Mouse (Mus musculus) heart, adult 11 months (tissue): ENCODE measurements at regions not wholly inside any gene's neighbourhood (a gene's known extent, or its start where the extent isn't known, plus 50 kb on each side); places are given as distances from the start of the nearest gene placed in this dataset.
"Not testable (repeated sequence)": the region's sequence is repeated elsewhere in the genome, so short reads cannot be mapped to it uniquely, and the experiment has no call there.

Experiments used
- DNase-seq: peaks from one replicate; pipeline ENCODE4 v3.0.0; 2022

DNA sequence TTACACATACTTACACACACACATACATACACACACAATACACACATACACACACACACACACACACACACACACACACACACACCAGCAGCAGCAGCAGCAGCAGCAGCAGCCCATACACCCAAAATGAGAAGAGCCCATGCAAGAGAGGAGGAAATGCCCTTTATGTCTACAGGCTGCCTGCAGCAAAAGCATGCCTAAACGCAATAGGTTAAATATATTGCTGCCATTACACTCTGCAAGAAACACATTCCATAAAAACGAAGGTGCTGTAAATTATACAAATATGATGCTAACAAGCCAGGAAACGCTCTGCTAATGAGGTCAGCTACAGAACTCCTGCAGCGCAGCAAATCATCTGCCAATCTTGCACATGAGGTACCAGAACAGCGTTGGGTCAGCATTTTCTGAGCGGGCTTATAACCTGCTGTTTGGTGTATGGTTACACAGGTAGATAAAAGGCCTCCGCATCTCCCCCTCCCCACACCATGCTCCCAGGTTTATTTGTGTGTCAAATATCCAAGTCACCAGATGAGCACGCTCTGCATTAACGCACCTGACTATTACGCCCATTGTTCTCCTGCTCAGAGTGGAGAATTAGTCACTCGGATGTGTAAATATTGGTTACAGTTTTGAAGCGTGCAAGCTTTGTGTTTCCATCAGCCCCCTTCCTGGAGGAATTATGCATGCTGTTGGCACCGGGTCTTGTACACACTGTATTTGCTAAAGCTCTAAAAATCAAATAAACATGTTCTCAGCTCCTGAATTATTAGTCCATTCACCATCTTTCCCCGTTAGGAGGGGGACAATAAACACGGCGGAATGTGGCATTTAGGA lies 214.0 kb upstream of the Zfp703 start:
- DNase-seq = peak; percentile 78

DNA sequence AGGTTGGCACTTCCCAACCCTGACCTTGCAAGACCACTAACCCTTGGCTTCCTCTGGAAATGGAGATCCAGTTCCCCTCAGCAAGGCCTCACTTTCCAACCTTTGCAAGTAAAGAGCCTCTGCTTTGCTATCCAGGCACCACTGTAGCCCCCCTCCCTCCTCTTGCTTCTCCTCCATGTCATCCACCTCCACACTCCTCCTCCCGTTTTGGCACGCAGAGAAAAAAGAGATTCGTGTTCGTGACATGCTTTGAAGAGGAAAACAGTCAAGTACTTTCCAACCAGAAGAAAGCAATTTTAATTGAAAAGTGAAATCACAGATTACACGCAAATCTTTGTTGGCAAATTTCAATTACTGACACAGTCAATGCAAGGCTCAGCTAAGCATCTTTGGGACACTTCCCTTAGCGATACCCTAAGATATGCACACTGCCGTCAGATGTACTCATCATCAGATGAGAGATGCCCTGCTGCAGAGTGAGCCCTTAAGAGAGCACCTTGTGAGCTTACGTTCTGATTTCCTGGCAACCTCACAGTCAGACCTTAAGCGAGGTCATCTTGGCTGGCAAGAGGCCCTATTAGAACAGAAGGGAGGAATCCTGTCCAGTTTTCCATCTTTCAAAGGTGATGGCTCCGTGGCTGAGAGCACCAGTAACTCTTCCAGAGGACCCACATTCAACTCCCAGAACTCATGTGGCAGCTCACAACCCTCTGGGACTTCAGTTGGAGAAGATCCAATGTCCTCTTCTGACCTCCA lies 208.5 kb upstream of the Zfp703 start:
- DNase-seq = no peak

DNA sequence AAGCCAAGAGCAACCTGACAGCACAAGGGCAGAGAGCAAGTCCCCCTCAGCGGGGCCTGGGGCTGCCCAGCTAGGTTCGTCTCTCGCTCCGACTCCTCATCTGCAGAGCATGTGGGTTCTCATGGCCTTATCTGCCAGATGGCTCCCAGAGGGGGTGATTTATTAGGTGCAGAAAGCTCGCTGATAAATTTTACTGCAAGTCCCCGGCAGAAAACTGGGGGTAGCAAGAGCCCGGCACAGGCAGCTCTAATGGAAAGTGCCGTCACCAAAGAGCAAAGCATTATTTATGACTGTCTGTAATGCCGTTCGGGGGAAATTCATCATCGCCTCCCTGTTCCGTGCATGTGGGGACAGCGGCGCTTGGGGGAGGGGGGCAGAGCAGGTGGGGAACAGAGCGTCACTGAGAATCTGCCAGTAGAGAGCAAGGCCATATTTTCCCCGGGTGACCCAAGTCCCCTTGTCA lies 206.7 kb upstream of the Zfp703 start:
- DNase-seq = peak; percentile 94

DNA sequence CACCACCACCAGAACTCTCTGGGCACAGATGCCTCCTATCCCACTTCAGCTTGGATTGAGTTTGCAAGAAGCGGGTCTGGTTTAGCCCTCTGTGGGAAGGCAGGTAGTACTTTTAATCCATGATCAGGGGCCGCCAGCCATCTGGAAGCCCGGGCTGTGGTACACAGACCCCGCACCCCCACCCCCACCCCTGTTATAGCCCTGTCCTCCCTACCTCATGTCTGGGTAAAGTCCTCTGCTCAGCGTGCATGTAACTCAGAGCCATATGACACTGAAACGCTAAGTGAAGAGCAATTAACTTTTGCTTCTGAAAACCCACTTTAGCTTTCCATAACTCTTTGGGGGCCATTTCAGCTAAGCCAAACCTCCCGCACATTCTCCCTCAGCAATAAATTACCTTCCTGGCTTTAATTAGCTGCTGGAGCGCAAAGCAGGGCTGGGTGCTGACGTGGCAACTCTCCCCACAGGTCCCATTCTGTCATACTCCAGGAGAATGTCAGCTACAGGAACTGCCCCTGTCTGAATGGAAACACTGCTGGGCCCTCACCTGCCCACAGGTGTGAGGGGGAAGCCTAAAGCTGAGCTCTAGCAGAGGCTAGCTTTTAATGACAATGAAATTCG lies 198.1 kb upstream of the Zfp703 start:
- DNase-seq = no peak

DNA sequence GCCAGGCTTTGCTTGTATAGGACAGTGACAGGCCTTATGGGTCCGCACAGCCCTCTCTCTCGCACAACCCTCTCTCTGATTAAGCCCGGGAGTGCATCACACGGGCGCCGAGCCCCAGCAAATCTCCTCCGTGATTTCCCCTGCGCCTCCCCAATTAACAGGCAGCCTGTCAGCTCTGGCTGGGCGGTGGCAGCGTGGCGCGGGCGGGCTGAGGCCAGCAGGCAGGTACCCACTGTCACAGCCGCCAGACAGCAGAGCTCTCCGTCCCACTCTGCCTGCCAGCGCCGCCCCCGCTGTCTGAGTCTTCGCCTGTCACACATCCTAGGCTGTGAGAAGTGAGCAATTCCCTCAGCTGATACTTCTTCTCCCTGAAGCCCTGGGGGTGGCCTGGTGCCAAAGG lies 196.6 kb upstream of the Zfp703 start:
- DNase-seq = no peak

DNA sequence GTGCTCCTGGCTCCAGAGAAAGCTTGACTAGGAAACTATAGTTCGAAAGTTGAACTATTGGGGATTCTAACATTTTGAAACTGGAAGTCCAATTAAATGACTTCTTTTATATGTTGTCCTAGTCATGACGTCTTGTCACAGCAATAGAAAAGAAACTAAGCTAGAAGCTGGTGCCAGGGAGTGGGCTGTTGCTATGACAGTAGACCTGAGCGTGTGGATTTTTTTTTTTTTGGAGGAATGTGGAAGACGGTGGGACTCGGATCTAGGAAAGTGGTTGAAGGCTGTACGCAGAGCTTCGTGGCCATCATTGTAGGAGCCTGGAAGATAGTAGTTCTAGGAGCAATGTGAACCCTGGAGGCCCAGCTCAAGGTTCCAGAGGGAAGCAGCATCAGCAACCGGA lies 194.2 kb upstream of the Zfp703 start:
- DNase-seq = not testable (repeated sequence)

DNA sequence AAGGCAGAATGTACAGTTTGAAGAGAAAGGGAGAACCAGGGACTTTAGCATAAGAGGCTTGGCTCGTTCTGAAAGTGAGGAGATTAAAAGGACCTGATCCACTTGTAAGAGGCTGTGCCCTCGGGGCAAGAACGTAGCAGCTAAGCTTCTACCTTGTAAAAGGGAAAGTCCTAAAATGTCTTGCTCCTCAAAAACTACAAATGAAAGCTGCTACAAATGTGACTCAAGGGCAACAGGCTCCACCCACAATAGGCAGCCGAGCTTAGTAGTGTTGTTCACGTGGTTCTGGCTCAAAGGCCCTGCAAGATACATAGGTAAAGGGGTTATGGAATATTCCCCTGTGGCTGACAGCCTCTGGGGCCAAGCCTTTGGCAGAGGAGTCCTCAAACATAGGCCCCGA lies 192.7 kb upstream of the Zfp703 start:
- DNase-seq = peak; percentile 83

DNA sequence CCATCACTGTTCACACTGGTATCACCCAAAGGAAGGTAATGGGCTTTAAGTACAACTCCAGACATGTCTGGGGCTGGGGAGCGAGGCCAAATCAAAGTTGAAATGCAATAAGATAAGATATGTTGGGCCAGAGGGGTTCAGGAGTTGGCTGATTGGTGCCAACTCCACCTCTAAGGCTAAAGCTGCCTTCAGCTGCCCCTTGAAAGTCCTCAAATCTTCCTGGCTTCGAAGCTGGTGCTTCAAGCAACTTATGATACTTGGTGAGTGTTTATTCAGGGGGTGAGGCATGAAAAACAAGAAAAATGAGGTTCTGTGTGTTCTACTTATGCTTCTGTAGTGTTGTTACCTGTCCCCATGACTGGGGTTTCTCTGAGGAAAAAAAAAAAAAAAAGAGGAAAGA lies 185.3 kb upstream of the Zfp703 start:
- peak; percentile 73 for DNase-seq

DNA sequence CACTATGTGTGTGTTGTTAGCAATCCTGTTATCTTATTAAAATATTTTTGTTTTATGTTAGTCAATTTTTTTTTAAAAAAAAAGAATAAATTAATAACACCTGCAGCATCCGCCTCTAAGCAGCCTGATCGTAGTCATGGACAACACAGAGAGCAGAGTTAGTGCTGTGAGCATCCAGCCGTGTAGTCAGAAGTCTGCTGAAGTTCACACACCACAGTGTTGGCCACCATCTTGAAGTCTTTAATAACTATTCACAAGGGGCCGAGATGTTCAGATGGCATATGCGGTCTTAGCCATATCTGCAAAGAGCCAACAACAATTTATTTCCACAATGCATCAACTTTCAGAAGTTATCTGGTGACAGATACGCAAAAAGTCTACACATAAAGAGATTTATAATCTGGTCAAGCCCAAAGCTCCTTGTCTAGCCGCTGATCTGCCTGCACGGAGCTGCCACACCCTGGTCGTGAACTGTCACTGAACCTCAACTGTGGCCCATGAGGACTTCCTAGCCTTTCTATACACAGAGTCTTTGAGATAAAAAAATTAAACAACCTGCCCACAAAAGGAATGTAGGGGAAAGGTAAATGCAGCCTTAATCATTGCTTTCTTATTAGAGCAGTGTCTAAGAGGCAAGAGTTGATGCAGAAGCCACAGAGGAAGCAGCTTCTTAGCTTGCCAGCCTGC lies 183.4 kb upstream of the Zfp703 start:
- no peak for DNase-seq

DNA sequence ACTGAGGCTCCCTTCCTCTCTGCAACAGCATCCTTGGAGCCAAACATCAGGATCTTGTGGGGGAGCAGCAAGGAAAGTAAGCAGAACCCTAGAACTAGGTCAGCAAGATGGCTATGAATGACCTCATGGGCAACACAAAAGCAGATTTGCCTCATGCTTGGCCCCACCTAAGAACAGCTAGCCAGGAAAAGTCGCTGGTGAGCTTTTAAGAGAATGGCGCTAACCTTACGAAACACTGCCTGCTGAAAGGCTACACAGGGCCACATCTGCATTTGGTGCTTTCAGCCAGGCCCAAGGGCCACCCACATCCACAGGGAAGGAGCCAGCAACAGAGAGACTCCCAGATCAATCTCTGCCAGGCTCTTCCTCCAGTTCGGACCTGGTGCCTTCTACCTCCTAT lies 182.7 kb upstream of the Zfp703 start:
- no peak for DNase-seq

DNA sequence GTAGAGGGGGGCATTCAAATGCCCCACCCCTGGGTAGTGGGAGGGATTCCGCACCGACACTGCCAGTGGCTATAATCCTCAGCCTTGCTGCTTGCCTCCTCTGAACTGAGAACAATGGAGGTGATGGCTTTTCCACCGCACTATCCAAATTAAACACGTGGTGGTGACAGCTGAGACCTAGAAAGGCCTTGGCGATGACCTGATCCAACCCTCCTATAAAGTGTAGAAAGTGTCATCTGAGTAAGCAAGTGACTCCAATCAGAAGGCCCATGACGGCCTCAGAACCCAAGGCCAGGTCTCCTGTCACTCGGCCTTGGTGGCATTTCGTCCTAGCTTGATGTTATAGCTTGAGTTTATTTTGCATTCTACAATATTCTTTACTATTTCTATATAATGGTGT lies 181.5 kb upstream of the Zfp703 start:
- DNase-seq = no peak

DNA sequence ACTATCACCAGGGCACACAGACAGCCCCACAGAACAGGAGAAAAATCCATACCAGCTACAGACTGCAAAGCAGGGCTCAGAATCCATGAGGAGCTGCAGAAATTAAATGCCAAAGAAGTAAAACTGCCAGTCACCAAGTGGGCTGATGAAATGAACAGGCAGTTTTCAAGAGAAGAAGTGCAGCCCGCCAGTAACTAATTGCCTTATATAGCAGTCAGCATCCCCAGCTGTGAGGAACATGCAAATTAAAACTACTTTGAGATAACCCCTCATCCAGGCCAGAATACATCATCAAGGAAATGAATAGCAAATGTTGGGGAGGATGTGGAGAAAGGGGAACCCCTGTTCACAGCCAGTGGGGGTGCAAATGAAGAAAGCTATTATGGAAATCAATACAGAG lies 177.3 kb upstream of the Zfp703 start:
- DNase-seq = no peak

DNA sequence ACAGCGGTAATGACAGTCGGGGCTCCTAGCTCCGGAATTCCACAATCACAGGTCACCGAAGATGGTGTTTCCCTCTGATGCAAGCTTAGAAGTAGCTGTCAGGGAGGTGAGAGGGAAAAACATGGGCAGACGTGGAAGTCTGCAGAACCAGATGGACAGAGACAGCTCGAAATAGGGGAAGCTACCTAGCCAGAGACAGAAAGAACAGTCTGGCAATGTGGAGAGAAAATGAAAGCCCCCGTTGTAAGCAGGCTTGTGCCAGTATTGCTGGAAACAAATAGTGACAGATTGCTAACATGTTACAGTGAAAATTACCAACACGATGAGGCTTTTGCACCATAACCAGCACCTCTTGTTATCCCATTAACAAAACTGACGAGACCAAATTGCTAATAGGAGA lies 173.0 kb upstream of the Zfp703 start:
- DNase-seq = no peak

DNA sequence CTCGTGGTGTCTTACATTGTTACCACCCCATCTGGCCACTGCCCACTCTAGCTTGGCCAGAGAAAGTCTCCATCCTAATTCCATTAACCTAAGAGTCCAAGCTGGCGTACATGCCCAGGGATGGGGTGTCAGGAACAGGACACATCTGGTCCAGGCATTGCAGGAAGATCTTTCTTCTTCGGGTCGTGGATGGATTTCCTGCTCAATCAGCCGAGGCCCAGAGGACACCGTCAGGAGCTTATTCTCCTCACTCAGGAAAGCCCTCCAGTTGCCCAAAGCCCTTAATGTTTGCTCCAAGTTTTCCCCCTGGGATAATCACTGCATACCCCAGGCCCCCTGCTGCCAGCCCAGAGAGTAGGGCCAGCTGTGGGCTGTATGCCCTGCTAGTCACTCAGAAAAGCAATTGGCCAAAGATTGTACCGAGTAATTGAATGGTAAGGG lies 172.2 kb upstream of the Zfp703 start:
- DNase-seq = peak; percentile 94

DNA sequence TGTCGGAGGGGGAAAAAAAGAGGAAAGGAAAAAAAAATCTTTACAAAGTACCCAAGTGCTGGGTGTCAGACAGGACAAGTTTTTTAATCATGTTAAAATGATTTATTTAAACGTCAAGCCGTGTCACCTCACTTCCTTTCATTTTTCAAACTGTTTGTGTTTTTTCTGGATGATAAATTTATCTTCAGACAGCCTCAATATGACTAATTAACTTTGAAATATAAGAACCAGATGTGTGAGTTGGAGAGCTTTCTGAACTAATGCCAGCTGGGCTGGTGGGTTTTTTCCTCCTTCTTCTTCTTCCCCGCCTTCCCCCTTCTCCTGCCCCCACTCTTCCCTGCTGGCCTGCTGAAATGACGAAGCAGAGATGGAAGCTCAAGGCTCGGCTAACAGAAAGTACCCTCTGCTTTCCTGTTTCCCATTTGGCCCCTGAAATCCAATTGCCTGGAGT lies 171.7 kb upstream of the Zfp703 start:
- DNase-seq = peak; percentile 93

DNA sequence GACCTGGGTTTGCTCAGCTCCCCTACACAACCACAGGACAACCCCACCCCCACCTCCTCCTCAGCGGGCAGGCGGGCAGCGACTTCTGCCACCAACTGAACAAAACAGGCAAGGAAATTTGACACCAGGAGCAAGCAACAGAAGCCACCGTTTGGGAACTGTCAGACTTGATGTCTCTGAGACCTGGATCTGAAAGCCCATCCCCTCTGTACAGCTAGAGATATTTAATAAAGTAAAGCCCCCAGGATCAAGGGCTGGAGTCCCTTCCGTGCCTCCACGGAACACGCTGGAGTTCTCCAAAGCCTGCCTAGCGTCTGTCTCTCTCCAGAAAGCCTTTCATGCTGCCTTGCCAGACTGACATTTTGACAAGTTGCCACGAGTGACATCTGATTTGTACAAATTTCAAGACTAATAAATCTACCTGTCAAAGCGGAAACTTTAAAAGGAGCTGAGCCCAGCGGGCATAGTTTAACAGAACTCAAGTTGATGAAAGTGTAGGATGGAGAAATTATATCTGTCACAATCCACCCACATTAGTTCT lies 168.9 kb upstream of the Zfp703 start:
- DNase-seq = peak; percentile 91

DNA sequence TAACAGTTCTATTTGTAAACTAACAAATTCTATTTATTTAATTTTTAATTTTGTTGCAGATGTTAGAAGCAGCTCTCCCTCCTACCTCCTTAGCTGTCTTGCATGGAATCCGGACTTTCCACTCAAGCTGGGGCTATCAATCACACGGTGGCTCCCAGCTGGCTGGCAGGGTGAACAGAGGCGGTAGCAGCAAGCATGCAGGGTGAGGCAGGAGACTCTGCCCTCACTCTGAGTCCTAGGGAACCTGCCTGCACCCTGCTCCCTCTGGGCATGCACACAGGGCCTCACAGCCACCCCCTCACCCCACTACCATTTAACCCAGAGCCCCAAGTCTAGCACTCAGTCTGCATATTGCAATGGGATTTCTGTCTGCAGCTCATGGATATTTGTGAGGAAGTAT lies 168.4 kb upstream of the Zfp703 start:
- peak; percentile 90 for DNase-seq

DNA sequence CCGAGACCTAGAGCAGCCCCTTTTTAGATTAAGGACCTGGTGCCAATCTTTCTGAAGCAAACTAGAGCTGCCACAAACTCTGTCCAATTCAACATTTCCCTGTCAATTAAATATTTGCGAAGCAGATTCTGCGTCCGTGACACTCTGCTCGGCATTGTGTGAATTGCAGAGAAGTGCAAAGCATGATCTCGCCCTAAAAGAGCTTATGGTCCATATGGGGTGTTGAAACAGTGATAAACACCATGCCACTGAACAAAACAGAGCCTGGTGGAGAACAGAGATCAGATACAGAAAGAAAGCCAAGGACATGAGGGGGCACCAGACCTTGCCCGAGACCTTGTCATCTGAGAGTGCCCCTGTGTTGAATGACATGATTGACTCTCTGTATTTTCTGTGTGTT lies 167.2 kb upstream of the Zfp703 start:
- peak; percentile 61 for DNase-seq

DNA sequence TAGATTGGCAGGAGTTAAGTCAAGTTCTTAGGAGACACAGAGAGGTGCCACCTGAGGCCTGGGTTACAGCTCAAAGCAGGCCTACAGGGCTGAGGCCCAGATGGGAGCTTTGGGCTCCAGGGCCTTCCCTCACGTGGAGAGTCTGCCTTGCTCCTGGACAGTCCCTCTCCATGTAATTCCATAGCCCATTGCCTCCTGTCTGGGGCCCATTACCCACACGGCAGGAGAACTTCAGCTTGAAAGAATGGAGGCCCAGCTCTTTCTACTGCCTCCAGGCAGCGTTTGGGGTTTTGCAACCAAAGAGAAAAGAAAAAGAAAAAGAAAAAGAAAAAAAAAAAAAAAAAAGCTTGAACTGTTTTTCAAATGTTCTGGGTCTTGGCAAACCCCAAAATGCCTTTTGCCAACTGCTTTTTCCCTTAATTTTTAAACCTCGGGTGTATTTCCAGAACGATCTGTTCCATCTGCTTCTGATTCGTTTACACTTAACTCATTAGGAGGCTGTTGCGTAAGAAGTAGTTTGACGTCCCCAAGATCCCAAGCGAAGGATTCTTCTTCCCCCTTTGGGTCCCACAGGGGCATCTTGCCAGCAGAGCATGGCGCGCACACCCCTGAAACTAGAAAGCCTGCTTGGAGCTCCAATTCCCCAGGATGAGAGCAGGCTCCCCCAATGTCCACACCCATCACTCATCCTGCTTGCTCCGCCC lies 165.4 kb upstream of the Zfp703 start:
- DNase-seq = peak; percentile 98

DNA sequence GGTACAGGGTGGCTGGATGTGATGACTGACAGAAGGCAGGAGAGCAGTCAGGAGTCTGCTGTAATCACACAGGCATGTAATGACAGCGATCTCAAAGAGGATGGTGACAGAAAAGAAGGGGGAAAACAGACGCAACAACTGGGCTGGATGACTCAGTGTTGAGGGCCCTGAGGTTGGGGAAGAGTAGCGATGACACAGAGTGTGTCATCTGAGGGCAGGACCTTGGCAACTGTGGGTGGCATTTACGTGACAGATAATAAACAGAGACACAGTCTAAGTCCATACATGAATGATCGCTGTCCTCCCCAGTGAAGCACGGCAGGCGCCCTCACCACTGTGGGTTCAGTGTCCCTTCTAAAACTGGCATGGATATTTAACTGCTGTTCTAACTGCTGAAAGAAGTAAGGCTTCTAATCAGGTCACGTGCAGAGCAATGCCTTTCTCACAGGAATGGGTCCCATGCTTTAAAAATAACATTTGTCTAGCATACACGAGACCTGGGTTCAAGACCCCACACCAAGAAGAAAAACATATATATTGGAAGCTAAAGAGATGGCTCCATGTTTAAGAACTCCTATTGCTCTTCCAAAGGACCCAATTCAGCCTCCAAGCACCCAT lies 163.8 kb upstream of the Zfp703 start:
- no peak for DNase-seq

DNA sequence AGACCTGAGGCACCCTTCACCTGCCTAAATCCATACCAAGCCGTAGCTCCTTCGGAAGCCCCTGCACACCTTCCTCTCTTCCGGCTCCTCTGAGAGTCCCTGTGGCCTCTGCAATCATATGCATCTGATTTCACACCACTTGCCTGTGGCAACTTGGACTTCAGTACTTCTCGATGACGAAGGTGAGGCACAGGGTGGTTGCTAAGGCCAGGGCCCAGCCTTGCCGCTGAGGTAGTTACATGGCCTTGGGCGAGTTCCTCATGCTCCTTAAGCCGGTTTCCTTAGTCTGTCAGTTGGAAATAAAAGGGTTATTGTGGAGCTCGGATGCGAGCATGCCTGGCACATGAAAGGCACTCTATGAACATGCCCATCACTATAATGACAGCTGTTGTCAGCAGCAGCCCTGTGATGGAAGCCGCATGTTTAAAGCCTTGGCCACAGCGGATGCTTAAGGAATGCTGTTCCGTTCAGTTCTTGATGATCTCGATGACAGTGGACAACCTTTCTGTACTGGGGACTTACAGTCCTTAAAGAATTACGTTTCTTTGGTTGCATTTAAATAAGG lies 162.0 kb upstream of the Zfp703 start:
- DNase-seq = no peak
